Mouse (Mus musculus): ENCODE measurements at regions not wholly inside any gene's neighbourhood (a gene's known extent, or its start where the extent isn't known, plus 50 kb on each side); places are given as distances from the start of the nearest gene placed in this dataset.
A peak's percentile ranks its signal among the peaks of the same experiment; 100 is the strongest.

DNA sequence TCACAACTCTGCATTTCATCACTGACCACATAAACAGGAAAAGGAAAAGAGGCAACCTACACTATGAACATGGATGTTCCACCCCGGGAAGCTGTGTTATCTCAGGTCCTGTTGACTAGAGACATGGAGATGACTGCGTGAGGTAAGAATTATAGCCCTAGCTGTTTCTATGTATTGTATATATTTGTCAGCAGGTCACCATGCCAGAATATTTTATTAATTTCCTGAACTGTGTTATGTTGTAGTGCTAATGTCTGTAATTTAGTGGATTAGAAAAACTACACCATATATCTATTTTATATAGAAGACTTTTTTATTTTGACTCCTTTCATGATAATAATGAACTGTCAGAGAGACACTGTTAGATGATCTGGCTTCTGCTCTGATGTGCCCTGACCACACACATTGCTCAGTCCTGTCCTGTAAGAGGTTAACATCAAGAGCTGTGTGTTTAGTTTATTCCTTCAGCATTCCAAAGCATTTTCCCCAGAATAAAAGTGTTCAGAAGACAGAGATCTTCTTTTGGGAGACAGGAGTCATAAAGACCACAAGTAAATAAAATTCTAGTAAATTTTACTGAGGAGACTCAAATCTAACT, 284.3 kb upstream of the Nr2f1 start:
- Histone ChIP-seq H3K27ac (replicated peaks; ENCODE audit: low read depth, low read length) (no peak overlapping the region), H3K4me1 (ENCODE audit: control insufficient read depth, insufficient read depth, insufficient read length, low read length) (peaks cover 6% of the 10 kb centered on the region)

DNA sequence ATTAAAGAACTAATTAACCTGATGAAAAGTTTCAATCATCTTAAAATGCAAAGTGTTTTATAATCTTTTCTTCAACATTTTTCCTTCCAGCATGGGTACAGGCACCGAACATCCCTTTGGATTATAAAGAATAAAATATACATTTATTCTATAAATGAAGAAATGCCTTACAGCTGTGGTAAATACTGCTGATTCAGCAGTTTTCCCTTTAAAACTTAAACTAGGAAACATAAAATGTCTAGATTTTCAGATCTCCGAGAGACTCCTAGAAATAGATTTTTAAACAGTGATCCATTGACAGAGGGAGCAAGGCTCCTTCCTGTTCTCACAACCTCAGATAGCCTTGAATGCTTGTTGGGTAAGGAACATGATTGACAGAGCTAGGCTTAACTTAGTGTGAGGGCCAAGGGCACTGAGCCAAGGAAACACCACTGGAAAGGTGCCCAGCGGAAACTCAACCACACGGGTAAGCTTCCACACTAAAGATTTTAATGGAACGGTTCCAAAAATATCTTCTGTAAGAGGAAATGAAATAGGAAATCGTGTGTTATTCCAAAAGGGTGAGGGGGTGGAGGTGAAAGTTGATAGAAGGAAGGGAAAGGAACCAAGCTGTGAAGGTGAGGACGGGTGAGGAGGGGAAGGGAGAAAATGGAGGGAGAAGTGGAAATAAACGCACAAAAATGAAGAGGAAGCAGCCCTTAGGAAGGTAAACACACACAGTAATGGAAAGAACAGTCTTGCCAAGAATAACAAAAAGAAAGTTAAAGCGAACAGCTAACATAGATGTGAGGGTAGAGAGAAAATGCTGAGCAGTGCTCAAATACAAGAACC, 283.6 kb upstream of the Nr2f1 start:
- H3K4me1 ChIP-seq (ENCODE audit: control insufficient read depth, insufficient read depth, insufficient read length, low read length): peaks cover 6% of the 10 kb centered on the region
- H3K4me3 ChIP-seq (ENCODE audit: insufficient read depth, low read depth, low read length): 0 out of 2 replicates have a peak overlapping the region, but pooled peaks have one; percentile 32
- H3K27ac ChIP-seq (replicated peaks; ENCODE audit: low read depth, low read length): 0 out of 2 replicates have a peak overlapping the region, but pooled peaks have one; percentile 8

More for the DNA sequence above, 284.3 kb upstream of the Nr2f1 start:
- H3K4me3 ChIP-seq (ENCODE audit: insufficient read depth, low read depth, low read length): no peak overlapping the region

DNA sequence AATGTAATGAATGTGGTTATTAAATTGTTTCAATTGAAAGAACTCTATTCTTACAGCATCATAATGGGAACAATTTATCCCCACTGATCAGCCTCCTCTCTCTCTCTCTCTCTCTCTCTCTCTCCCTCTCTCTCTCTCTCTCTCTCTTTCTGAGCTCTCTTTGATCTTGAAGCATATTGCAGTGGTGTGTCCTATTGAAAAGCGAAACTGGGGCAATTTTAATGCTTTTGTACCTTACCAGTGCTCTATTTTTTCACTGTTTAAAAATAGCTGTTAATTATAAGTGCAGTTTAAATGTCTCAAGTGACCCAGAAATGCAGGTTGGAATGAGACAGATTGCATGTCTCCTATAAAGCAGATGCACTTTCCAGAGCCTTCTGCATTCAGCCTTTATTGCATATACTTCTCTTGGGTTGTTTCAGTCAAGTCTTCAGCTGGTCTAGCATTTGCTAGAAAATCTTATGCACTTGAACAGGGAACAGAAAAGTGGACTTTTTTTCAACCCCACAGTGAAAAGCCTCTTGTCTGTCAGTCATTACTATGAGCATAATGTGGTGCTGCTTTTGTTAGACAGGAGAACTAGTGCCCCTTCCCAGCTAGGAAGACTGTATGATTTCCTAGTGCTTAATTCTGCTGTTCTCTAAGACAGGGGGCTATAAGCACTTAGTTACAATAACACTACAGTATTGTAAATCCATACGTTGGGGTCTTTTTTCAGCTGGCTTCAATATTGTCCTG, 251.9 kb upstream of the Nr2f1 start:
- H3K4me3 ChIP-seq (ENCODE audit: insufficient read depth, low read depth, low read length): no peak overlapping the region
- H3K27ac ChIP-seq (replicated peaks; ENCODE audit: low read depth, low read length): no peak overlapping the region
- H3K4me1 ChIP-seq (ENCODE audit: control insufficient read depth, insufficient read depth, insufficient read length, low read length): no peaks in the 10 kb centered on the region

DNA sequence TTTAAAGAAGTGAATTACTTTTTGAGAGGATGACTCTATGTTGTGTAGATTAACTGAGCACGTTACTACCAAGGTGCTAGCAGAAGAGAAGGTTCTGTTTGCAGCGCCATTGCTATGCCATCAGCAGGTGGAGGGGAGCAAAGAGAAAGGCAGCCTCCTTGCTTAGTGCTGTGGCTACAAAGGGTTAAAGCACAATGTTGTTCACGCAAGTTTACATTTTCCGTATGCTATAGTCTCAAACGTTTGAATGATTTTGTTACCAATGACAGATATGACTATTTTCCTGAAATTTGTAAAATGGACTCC, 247.1 kb upstream of the Nr2f1 start:
- Histone ChIP-seq H3K27ac (replicated peaks; ENCODE audit: low read depth, low read length) (no peak overlapping the region), H3K4me3 (ENCODE audit: insufficient read depth, low read depth, low read length) (no peak overlapping the region), H3K4me1 (ENCODE audit: control insufficient read depth, insufficient read depth, insufficient read length, low read length) (no peaks in the 10 kb centered on the region)

DNA sequence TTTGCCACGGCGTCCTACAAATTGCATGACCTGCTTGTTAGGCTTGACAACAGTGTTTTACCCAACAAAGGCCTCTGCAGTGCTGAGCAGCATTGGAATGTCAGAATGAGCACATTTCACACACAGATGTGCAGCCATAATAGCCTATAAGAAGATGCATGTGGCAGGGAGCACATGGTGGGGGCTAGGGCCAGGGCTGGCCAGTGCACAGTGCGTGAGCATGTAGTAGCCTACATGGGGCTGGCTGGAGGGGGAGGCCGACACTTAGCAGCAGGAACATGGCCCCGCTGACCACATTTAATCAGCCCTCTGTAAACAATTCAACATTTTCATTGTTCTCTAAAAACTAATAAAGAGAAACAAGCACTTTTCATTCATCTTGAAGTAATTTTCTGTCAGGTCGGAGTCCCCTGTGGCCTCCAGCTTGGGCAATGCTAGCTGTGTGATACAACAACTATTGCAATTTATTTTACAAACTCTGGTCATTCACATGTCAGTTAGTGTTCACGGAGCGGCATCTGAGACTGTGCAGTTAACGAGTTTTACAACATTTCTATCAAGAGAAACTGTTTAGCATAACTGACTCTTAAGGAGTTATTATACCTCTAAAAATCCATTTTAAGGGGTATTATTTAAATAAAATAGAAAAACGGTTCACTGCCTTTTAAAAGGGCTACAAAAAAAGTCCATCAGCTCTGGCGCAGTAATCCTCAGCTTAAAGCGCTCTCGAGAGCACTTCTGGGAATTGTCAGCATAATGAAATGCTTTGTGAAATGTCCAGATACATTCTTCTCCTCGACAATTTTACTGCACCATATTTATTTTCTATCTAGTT, 246.6 kb upstream of the Nr2f1 start:
- Histone ChIP-seq H3K27ac (replicated peaks; ENCODE audit: low read depth, low read length) (no peak overlapping the region), H3K4me1 (ENCODE audit: control insufficient read depth, insufficient read depth, insufficient read length, low read length) (no peaks in the 10 kb centered on the region), H3K4me3 (ENCODE audit: insufficient read depth, low read depth, low read length) (no peak overlapping the region)

DNA sequence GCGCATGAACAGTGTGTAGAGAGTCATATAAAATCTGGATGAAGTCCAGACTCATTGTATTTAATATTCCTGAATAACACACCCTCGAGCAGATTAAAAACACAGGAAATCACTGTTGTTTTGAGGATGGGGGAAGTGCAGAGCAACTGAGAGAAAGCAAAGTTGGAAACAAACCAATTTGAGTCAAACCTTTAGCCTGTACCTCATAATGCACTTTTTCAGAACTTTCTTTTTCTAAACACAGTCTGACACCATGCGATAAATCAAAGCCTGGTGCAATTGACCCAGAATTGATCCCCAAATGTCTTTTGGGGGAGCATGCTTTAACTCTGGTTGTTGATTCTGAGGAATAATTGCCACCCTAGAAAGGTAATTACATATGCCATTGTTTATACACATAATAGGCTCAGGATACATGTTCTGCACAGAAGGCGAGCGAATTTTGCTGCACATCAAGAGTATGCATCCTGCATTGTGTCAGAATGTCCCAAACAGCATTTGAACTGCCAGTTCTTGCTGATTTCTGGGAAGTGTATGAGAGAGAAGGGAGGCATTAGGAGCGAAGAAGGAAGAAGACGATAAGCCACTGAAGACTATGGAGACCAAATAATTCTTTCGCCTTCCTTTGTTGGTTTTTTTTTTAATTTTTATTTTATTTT, 245.3 kb upstream of the Nr2f1 start:
- no peak overlapping the region for H3K27ac ChIP-seq (replicated peaks; ENCODE audit: low read depth, low read length)
- H3K4me1 ChIP-seq (ENCODE audit: control insufficient read depth, insufficient read depth, insufficient read length, low read length): no peaks in the 10 kb centered on the region
- H3K4me3 ChIP-seq (ENCODE audit: insufficient read depth, low read depth, low read length): no peak overlapping the region

- Histone ChIP-seq H3K4me1 (ENCODE audit: control insufficient read depth, insufficient read depth, insufficient read length, low read length) (no peaks in the 10 kb centered on the region), H3K4me3 (ENCODE audit: insufficient read depth, low read depth, low read length) (no peak overlapping the region), H3K27ac (replicated peaks; ENCODE audit: low read depth, low read length) (no peak overlapping the region)
Observed at GRCm38 (mm10) chr13:78428469-78428868, 228.9 kb upstream of the Nr2f1 start.

DNA sequence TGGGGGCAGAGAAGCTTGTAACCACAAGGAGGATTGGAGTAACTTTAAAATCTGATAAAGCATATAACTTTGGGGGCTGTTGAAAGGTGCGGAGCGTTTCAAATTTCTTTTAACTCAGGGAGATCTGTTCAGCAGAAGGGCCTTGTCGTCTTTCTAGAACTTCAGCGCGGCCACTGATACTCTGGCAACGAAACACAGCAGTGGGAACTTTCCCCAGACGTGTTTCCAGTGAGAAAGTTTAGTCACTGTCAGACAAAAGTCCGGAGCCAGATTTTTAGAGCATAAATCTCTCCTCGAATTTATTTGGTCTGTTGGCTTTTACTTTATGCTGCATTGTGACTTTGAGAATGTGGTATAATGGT, 228.5 kb upstream of the Nr2f1 start:
- Histone ChIP-seq H3K27ac (replicated peaks; ENCODE audit: low read depth, low read length) (no peak overlapping the region), H3K4me1 (ENCODE audit: control insufficient read depth, insufficient read depth, insufficient read length, low read length) (no peaks in the 10 kb centered on the region), H3K4me3 (ENCODE audit: insufficient read depth, low read depth, low read length) (peak overlapping the region; percentile 17; the same call in 1 of the 2 replicates)

GRCm38 (mm10) chr13:78427141-78428083, 227.9 kb upstream of the Nr2f1 start:
- H3K27ac ChIP-seq (replicated peaks; ENCODE audit: low read depth, low read length): no peak overlapping the region
- H3K4me3 ChIP-seq (ENCODE audit: insufficient read depth, low read depth, low read length): peak overlapping the region; percentile 17
- no peaks in the 10 kb centered on the region for H3K4me1 ChIP-seq (ENCODE audit: control insufficient read depth, insufficient read depth, insufficient read length, low read length)

DNA sequence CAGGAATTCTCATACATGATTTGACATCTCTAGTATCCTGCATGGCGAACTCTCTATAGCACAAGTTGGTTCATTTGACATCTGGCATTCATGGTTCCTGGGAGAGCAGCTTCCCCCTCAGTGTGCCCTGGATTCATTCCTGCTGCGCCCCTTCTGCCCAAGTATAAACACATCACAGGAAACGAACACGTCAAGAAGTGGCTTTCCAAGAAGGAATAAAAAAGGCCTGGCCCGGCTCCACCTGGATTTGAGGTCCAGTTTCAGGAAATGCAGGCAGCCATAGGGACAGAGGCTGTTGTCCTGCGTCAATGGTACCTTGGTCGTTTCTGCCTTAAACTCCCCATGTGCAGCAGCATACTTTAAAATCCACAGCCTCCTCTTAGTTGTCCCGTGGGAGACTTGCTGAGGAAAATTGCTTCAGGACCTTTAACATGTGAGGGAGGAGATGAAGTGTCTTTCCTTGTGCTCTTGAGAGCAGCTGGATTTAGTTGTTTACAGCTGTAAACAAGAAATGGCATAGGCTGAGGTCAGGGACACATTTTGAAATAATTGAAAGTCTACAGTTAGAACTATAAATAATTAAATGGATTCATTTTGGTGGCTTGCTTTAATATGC, 226.9 kb upstream of the Nr2f1 start:
- no peak overlapping the region for H3K27ac ChIP-seq (replicated peaks; ENCODE audit: low read depth, low read length)
- H3K4me1 ChIP-seq (ENCODE audit: control insufficient read depth, insufficient read depth, insufficient read length, low read length): no peaks in the 10 kb centered on the region
- no peak overlapping the region for H3K4me3 ChIP-seq (ENCODE audit: insufficient read depth, low read depth, low read length)

DNA sequence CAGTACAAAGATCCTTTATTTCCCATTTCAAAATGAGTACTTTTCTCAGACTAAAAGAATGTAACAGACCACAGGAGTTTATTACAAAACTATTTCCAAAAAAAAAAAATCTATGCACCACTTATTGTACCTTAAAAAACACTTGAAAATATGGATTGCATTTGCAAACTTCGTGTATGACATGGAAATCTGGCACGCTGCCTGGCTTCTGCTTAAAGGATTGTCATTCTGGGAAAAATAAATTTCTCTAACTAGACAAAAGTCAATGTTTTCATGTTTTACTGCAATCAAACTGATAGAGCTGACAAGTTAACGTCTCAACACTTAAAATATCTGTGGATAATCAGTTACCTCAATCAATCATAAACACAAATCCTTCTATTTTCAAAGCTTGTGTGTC, 205.5 kb upstream of the Nr2f1 start:
- H3K4me3 ChIP-seq (ENCODE audit: insufficient read depth, low read depth, low read length): no peak overlapping the region
- no peak overlapping the region for H3K27ac ChIP-seq (replicated peaks; ENCODE audit: low read depth, low read length)
- no peaks in the 10 kb centered on the region for H3K4me1 ChIP-seq (ENCODE audit: control insufficient read depth, insufficient read depth, insufficient read length, low read length)

DNA sequence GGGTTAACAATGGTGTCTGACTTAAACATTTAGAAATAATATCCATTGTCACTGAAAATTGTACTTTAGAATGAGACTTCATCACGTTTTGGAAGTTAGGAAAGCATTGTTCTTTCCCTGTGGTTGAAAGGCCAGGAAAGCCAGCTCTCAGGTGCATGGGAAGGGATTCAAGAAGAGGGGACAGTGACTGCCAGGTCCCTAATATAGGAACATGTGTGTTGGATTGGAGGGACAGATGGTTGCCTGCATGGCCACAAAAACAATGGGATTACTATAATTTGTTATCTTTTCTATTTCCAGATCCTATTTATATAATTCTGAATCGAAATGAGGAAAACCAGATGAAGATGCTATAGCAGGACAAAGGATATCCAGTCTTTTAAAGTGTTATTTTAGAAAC, 184.2 kb upstream of the Nr2f1 start:
- H3K4me3 ChIP-seq (ENCODE audit: insufficient read depth, low read depth, low read length): no peak overlapping the region
- no peaks in the 10 kb centered on the region for H3K4me1 ChIP-seq (ENCODE audit: control insufficient read depth, insufficient read depth, insufficient read length, low read length)
- no peak overlapping the region for H3K27ac ChIP-seq (replicated peaks; ENCODE audit: low read depth, low read length)

DNA sequence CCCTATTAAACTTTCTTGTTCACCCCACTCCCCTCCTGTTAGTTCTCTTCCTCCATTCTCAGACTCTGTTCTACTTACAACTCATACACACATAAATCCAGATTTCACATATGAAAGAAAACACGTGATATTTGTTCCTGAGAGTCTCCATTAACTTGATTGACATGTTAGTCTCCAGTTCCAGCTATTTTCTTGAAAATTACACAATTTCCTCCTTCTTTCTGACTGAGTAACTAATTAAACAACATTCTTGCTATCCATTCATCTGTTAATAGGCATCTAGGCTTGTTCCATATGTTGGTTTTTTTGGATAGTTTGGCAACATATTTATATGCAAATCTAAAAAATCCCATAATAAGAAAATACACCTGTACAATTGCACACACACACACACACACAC, 161.7 kb upstream of the Nr2f1 start:
- Histone ChIP-seq H3K4me3 (ENCODE audit: insufficient read depth, low read depth, low read length) (no peak overlapping the region), H3K4me1 (ENCODE audit: control insufficient read depth, insufficient read depth, insufficient read length, low read length) (no peaks in the 10 kb centered on the region), H3K27ac (replicated peaks; ENCODE audit: low read depth, low read length) (no peak overlapping the region)

Data from brown adipose tissue, adult 24 weeks (tissue).